Mouse (Mus musculus) gastrocnemius, postnatal 25 days (tissue): ENCODE measurements around the gene Washc3. TPM values are rescaled to one million over a fixed set of nuclear protein-coding genes. Genes with fewer than 3 reads are reported as not detected.

ENCODE experiments used
- DNase-seq: peaks from one replicate; pipeline ENCODE4 v3.0.0; 2022
- long read RNA-seq, 2 experiments: library from polyadenylated mRNA; stranded (forward); transcript quantifications; one replicate each; pipeline ENCODE4 v2.0.0; 2021
- total RNA-seq, 2 experiments: library from RNA; stranded (reverse); gene quantifications; 1 replicate in 1 of 2; 2 replicates in 1 of 2; pipeline ENCODE4 v1.2.3; 2021

Washc3 gene
- 10 to 100 TPM; 30.2 to 34.2 TPM for total RNA-seq
- long read RNA-seq, experiment 1, transcript Washc3-201 (7 exons, 1,052 nt), result major isoform, 24 of 38 reads
- long read RNA-seq, experiment 1, transcript Washc3-203 (7 exons, 838 nt), result minor isoform, 8 of 38 reads
- long read RNA-seq, experiment 1, partial matches to known transcripts, result 3 of 38 reads
- long read RNA-seq, experiment 1, other reads (novel, unspliced or antisense), result 2 of 38 reads
- long read RNA-seq, experiment 2, transcript Washc3-203 (7 exons, 838 nt), result minor isoform, 8 of 50 reads
- long read RNA-seq, experiment 2, transcript Washc3-201 (7 exons, 1,052 nt), result major isoform, 33 of 50 reads
- long read RNA-seq, experiment 2, partial matches to known transcripts, result 4 of 50 reads
- long read RNA-seq, experiment 2, other reads (novel, unspliced or antisense), result 5 of 50 reads

GRCm38 (mm10) chr10:88200951-88201638 is at the start of gene Washc3:
Washc3 (plus strand) TSS chr10:88201093.
- DNase-seq, result peak; percentile 85

DNA sequence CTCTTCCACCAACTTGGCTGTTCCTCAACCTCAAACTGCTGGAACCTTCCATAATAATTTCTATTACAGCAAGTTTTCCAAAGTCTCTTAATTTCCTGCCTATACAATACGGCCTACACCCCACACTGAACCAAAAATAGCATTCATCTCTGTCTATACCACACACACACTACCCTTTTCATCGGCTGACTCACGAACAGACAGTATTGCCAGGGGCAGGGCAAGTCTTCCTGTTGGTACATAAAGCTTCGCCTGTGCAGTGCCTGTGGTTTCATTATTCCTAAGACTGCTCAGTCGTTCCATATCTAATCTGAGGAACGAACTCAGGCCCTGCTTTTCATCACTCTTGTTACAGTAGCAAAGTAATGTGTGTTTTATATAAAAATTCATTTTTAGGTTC is 49.2 kb upstream of the Washc3 start:
- DNase-seq, result no peak

DNA sequence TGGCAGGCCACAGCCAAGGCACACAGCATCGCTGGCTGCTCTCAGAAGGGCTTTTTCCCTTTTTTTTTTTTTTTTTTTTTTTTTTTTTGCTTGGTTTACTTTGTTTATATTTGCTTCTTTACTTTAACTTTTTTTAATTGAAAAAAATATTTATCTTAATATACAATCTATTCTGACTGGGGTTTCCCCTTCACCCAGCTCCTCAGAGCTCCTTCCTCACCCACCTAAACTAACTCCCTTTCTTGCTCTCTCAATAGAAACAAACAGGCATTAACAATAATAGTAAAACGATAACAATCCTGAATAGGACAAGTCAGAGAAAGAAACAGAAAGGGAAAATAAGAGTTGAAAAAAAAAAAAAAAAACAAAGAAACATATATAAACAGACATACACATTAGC is 38.8 kb upstream of the Washc3 start:
- DNase-seq, result no peak

GRCm38 (mm10) chr10:88162676-88163075 is 38.2 kb upstream of the Washc3 start:
- DNase-seq, result no peak

GRCm38 (mm10) chr10:88166158-88166557 is 34.7 kb upstream of the Washc3 start:
- no peak for DNase-seq

DNA sequence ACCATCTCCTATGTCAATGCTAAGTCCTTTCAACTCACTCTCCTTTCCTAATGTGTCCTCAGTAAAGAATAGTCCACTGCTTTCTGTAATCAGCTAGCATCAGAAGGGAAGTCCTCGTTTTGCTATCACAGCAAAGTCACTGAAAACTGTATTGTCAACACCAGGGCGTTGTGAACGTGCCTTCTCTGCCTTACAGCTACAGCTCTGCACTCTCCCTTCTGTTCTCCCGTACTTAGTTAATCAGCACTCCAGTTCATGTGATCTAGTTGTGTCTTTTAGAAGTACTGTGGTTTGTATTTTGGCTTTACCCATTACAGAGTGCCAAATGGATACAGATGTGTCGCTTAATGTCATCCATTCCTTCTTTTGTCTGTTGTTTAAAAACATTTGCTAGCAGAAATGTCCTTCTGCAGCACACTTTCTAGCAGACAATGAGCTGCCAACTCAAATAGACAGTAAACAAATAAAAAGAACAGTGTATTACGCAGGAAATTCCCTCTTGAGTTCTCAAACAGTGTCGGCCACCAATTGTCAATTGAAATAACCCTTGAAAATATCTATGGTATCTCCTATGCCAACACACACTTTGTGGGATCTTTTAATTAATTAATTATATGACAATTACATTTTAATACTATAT is 33.3 kb upstream of the Washc3 start:
- DNase-seq, result no peak

DNA sequence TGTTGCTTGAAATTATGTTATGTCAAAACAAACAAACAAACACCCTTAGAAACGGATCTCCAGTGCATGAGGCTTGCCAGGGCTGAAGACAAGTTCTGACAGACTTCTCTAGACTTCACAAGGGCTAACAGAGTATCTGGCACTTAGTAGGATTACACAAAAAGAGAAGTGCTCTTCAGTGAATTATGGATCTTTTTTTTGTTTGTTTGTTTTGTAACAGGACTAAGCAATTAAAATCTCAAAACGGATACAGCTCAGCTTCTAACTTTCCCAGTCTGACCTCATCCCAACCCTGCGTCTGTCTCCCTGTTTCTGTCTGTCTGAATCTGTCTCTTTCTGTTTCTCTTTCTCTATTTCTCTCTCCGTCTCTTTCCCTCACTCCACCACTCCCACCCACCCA is 352 bp upstream of the Washc3 start:
- DNase-seq, result no peak

DNA sequence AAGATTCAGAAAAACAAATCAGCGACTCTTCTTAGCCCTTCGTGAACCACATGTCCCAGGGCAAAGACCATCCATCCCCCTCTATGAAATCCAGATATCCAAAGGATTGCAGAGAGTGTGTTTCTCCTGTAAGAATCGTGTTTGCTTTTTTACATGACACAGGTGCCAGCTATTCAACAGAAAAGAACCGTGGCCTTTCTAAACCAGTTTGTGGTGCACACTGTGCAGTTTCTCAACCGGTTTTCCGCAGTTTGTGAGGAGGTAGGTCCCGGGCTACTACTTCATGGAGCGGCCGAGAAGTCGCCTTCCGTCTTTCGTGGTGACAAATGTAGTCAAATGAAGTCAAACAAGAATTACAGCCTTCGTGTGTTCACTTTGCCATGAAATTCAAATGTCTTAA is 757 bp downstream of the Washc3 start:
- no peak for DNase-seq

DNA sequence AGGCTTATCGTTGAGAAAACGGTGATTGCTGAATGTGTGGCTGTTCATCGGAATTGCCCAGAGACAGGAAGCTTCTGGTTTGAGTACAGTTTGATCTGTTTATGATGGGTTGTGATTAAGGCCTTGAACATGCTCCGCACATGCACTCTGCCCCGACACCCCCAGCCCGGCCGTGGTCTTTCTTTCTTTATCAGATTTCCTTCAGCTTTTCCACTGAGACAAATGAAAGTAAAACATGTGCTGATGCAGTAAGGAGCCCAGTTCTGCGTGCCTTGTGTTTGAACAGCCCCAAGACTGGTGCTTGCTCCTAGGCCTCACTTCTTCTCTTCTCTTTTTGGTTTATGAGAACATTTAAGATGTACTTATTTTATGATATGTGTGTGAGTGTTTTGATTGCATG is 1.7 kb downstream of the Washc3 start:
- no peak for DNase-seq

DNA sequence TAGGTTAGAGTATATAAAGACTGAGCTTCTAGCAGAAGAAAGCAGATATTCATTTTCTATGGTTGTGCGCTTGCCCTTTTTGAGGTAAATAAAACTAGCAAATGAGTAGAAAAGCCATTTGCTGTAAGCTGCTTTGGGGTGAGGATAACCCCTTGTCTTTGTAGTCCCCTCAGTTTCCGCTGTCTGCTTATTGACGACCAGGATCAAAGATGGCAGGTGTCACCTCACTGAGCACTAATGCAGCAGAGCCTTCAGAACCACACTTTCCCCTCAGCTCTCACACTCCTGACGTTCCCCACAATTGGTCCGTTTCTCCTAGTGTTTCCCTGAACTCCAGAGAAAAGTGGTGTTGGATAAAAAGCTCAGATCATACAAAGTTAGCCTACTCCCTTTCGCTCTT is 2.3 kb downstream of the Washc3 start:
- DNase-seq, result no peak

GRCm38 (mm10) chr10:88212644-88213043 is 11.8 kb downstream of the Washc3 start:
- DNase-seq, result no peak

GRCm38 (mm10) chr10:88214800-88215514 is 14.1 kb downstream of the Washc3 start:
- no peak for DNase-seq

DNA sequence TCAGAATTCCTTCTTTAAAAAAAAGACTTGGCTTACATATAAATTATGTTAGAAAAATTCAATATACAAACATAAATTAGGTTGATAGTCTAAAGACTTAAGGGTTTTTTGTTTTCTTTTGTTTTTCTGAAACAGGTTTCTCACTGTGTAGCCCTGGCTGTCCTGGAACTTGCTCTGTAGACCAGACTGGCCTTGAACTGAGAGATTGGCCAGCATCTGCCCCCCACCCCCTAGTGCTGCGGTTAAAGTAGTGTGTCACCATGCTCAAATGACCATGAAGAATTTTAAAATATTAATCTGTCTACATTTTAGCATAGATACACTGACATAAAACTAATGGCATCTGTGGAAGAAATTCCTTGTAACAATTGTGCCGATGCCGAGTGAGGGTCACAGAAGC is 17.3 kb downstream of the Washc3 start:
- no peak for DNase-seq

DNA sequence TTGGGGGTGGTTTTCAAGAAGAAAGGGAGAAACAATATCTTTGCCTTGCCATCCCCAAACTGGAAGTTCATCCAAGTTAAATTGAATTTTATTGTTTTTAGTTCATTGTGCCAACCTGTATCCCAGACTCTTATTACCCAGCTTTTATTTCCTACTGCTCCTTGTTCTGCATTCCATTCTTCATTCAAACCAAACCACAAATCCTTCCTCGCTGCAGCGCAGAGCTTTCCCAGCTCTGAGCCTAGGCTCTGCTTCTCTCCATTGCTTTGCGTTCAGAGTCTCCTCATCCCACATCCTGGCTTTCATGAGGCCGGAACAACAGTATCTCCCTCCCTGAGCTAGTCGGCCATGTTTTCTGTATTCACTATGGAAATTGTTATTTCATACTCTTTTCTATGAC is 20.8 kb downstream of the Washc3 start:
- DNase-seq, result no peak

DNA sequence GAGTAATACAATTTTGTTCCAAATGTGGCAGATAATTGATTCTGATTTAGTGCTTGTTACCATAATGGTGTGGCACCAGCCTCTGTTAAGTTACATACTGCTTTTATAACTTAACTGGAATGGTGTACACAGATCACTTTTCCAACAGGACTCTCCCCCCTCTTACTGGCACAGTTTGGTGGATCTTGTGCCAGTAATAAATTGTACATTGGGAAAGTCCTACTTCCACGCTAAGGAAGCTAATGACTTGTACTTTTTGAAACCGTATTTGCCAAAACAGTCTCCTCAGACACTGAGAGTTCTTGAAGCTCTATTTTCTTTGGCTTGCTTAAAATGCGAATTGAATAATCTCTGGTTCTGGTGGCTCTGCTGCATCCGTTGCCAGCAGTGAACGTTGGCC is 24.5 kb downstream of the Washc3 start:
- DNase-seq, result no peak

DNA sequence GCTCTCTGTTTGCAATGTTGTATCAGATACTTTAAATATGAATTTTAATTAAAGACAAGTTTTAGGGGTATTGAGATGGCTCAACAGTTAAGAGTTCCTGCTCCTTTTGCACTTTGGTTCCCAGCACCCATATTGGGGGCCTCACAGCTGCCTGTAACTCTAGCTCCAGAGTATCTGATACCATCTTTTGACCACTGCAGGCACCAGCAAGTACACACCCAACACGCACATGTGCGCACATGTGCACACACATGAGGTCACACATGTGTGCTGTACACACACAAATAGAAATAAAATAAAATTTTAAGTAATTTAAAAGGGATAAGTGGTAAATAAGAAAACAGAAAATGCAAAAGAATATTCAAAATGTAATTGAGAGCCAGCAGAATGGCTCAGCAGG is 27.1 kb downstream of the Washc3 start:
- no peak for DNase-seq

- no peak for DNase-seq
These were observed 27.7 kb downstream of the Washc3 start for GRCm38 (mm10) chr10:88228521-88229017.

DNA sequence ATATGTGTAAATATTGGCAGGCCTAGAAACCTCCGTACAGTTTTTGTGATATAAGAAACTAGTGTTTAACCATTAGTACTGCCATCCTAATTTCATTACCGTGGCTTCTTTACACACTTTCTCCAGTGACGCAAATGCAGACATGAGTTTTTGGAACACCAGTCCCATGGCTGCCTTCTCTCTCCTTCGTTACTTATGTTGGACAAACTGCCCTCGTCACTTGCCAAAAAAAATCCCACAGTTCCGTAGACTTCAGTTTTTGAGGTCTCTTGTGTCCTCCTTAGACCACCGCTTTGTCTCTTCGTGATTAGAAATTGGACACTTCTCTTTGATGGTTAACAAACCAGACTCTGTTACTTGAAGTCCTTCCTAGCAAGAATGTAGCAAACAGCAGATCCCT is 30.8 kb downstream of the Washc3 start:
- DNase-seq, result no peak

GRCm38 (mm10) chr10:88232765-88233164 is 31.9 kb downstream of the Washc3 start:
- no peak for DNase-seq

DNA sequence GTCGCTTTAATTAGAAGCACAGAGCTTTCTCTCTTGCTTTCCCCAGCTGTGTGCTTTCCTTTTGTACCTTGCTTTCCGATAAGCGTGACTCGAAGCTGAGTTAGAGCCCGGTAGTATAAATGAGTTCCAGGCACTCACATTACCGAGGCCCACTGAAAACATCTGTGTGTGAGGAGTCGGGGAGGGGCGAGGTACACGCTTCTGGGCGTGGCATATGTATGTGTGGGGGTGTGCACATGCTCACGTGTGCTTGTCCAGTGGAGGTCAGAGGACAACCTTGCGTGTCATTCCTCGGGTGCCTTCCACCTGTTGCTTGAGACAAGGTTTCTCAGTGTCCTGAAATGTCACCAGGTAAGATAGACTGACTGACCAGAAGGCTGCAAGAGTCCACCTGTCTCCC is 43.8 kb downstream of the Washc3 start:
- DNase-seq, result no peak

GRCm38 (mm10) chr10:88250300-88250699 is 49.4 kb downstream of the Washc3 start:
- DNase-seq, result no peak

DNA sequence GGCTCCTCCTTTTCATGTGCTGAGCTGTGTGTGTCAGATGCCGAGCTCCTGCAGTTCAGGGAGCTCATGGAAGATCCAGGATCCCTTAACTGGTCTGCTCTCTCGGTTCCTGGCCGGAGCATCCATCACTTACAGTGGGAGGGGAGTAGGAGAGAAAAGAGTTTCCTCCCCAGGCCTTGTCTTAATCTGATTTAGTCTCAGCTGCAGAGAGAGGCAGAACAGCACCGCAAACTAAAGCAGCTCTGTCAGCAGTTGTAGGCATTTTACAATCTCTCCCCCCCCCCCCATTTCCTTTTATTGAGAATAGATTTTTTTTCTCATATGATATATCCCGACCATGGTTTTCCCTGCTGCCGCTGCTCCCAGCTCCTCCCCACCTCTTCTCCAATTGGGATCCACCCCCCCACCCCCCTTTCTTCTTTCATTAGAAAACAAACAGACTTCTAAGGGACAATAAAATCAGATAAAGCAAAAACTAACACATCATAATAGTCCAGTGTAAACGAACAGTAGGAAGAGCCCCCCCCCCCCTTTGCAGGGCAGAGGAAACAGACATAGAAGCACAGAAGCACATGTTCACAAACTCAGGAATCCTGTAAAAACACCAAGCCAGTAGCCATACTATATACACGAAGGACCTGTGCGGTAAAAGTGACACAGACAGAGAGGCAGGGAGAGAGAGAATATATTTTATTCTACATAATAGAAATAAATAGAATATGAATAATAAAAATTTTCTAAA is 51.4 kb downstream of the Washc3 start:
- DNase-seq, result no peak
